Mouse (Mus musculus): ENCODE results near the gene Atp6v0a1. TPM values are rescaled to one million over a fixed set of nuclear protein-coding genes. Genes with fewer than 3 reads are reported as not detected.

The Atp6v0a1 gene
- polyA plus RNA-seq, 1 experiment: not detected

DNA sequence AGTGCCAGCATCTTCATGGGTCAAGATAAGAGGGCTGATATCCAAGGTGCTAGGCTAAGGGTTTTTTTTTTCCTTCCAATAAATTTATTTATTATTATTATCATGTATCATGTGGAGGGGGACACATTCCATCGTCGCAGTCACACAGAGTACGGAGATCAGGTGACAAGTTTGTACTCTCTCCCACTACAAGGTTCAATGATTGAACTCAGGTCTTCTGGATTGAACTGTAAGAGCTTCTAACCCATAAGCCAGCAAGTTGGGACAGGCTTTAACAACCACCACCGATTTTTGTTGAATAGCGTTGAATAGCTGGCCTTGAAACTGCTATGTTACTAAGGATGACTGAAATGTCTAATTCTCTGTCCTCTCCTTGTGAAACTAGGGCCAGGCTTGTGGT lies 71.2 kb downstream of the Atp6v0a1 start:
- WGBS: 73% methylated on average over 5 of the region's 5 CpGs
- no peak overlapping the region for H3K27ac ChIP-seq (ENCODE audit: insufficient read depth, low read depth, low read length)
- H3K4me3 ChIP-seq (ENCODE audit: insufficient read depth, low read depth, low read length): no peak overlapping the region
- H3K4me1 ChIP-seq (ENCODE audit: control insufficient read depth, insufficient read depth, low read length): peaks cover 16% of the 10 kb centered on the region
- TF ChIP-seq POLR2A (IDR thresholded peaks at IDR 0.05; ENCODE audit: insufficient read depth, low read depth, low read length) (no peak), CTCF (IDR thresholded peaks at IDR 0.05; ENCODE audit: insufficient read depth, low read depth, low read length) (no peak)

- 6% methylated on average over 10 of the region's 10 CpGs for WGBS
- Histone ChIP-seq H3K4me3 (ENCODE audit: insufficient read depth, low read depth, low read length) (peak overlapping the region; percentile 42), H3K27ac (ENCODE audit: insufficient read depth, low read depth, low read length) (no peak overlapping the region), H3K4me1 (ENCODE audit: control insufficient read depth, insufficient read depth, low read length) (peaks cover 16% of the 10 kb centered on the region)
- no peak for TF ChIP-seq CTCF (IDR thresholded peaks at IDR 0.05; ENCODE audit: insufficient read depth, low read depth, low read length)
- no peak for TF ChIP-seq POLR2A (IDR thresholded peaks at IDR 0.05; ENCODE audit: insufficient read depth, low read depth, low read length)
Observed at GRCm38 (mm10) chr11:101081659-101082058, 72.4 kb downstream of the Atp6v0a1 start.

DNA sequence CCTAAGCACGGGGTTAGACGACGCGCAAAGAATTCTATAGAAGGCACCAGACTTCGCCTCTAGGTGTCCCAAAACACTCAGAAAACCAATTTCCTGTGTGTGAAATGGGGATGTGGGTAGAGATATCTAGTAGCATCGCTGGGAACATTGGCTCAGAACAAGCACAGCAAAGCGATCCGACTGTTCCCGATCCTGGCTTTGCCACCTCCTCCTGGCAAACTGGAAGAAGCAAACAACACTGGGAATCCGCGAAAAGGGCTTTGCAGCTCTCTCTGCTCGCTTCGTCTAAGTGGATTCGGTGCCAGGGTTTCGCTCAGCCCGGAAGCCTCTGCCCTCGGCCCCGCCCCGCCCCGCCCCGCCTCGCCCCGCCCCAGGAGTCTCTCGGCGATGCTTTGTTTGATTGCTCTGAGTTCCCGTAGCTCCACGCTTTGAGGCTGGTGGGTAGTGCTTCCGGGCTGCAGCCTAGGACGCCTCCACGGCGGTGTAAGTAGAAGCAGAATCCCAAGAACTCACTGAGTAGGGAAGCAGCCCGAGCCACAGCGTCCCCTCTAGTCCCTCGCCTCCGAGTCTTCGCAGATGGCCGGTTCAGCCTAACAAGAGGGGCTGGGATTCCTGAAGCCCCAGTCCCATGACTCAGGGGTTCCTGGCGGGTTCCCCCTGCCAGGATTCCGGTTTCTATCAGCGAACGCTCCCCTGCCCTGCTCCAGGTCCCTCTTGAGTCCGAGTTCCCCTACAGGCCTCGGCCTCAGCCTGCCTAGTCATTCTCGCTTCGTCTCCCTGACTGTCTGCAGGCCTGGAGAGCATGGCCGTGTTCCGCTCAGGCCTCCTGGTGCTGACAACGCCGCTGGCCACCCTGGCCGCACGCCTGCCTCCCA lies 73.2 kb downstream of the Atp6v0a1 start, which contains the start of gene Coasy:
TSS of gene Coasy (plus strand) at position 358 of the 875 bp plus-strand sequence.
- WGBS: under 1% methylated on average over 51 of the region's 51 CpGs
- Histone ChIP-seq H3K4me3 (ENCODE audit: insufficient read depth, low read depth, low read length) (peak within 1 kb of the TSS; percentile 77), H3K4me1 (ENCODE audit: control insufficient read depth, insufficient read depth, low read length) (peaks cover 16% of the 10 kb centered on the region), H3K27ac (ENCODE audit: insufficient read depth, low read depth, low read length) (peak within 1 kb of the TSS; percentile 71)
- TF ChIP-seq POLR2A (IDR thresholded peaks at IDR 0.05; ENCODE audit: insufficient read depth, low read depth, low read length) (peak; percentile 61), CTCF (IDR thresholded peaks at IDR 0.05; ENCODE audit: insufficient read depth, low read depth, low read length) (0 out of 2 replicates have a peak, but pooled peaks have one; percentile 12)

DNA sequence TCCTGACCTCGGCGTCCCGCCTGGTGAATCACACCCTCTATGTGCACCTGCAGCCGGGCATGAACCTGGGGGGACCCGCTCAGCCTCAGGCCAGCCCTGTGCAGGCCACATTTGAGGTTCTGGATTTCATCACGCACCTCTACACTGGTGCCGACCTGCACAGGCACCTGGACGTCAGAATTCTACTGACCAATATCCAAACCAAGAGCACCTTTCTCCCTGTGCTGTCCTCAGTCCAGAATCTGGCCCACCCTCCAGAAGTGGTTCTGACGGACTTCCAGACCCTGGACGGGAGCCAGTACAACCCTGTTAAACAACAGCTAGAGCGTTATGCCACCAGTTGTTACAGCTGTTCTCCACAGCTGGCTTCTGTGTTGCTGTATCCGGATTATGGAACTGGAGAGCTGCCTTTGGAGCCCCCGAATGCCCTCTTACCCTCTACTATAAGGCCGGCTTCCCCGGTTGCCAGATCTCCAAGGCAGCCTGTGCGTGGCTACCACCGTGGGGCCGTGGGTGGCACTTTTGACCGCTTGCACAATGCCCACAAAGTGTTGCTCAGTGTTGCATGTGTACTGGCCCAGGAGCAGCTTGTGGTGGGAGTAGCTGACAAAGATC lies 73.9 kb downstream of the Atp6v0a1 start:
- WGBS: 25% methylated on average over 19 of the region's 19 CpGs
- H3K4me1 ChIP-seq (ENCODE audit: control insufficient read depth, insufficient read depth, low read length): peaks cover 22% of the 10 kb centered on the region
- H3K4me3 ChIP-seq (ENCODE audit: insufficient read depth, low read depth, low read length): peak overlapping the region; percentile 77
- peak overlapping the region; percentile 58 for H3K27ac ChIP-seq (ENCODE audit: insufficient read depth, low read depth, low read length)
- TF ChIP-seq POLR2A (IDR thresholded peaks at IDR 0.05; ENCODE audit: insufficient read depth, low read depth, low read length) (no peak), CTCF (IDR thresholded peaks at IDR 0.05; ENCODE audit: insufficient read depth, low read depth, low read length) (no peak)

- H3K4me1 ChIP-seq (ENCODE audit: control insufficient read depth, insufficient read depth, low read length): peaks cover 23% of the 10 kb centered on the region
- 88% methylated on average over 14 of the region's 14 CpGs for WGBS
- H3K27ac ChIP-seq (ENCODE audit: insufficient read depth, low read depth, low read length): no peak overlapping the region
- no peak overlapping the region for H3K4me3 ChIP-seq (ENCODE audit: insufficient read depth, low read depth, low read length)
- TF ChIP-seq CTCF (IDR thresholded peaks at IDR 0.05; ENCODE audit: insufficient read depth, low read depth, low read length) (no peak), POLR2A (IDR thresholded peaks at IDR 0.05; ENCODE audit: insufficient read depth, low read depth, low read length) (no peak)
Observed at GRCm38 (mm10) chr11:101084246-101084645, 75.0 kb downstream of the Atp6v0a1 start.

DNA sequence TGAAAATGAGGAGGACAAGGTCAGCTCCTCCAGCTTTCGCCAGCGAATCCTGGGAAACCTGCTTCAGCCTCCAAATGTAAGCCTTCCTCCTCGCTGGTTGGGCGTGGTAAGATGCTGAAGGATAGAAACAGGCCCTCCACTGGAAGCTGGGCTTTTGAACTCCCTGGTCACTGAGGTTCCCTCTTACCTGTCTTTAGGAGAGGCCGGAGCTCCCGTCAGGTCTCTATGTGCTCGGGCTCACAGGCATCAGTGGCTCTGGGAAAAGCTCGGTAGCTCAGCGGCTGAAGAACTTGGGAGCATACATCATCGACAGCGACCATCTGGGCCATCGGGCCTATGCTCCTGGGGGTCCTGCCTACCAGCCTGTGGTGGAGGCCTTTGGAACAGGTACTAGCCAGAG lies 75.6 kb downstream of the Atp6v0a1 start:
- Histone ChIP-seq H3K4me3 (ENCODE audit: insufficient read depth, low read depth, low read length) (no peak overlapping the region), H3K4me1 (ENCODE audit: control insufficient read depth, insufficient read depth, low read length) (peaks cover 18% of the 10 kb centered on the region), H3K27ac (ENCODE audit: insufficient read depth, low read depth, low read length) (no peak overlapping the region)
- TF ChIP-seq CTCF (IDR thresholded peaks at IDR 0.05; ENCODE audit: insufficient read depth, low read depth, low read length) (no peak), POLR2A (IDR thresholded peaks at IDR 0.05; ENCODE audit: insufficient read depth, low read depth, low read length) (no peak)
- WGBS: 93% methylated on average over 12 of the region's 12 CpGs

- no peak overlapping the region for H3K27ac ChIP-seq (ENCODE audit: insufficient read depth, low read depth, low read length)
- 93% methylated on average over 18 of the region's 18 CpGs for whole genome bisulfite sequencing
- peaks cover 16% of the 10 kb centered on the region for H3K4me1 ChIP-seq (ENCODE audit: control insufficient read depth, insufficient read depth, low read length)
Observed at GRCm38 (mm10) chr11:101085617-101086322, 76.5 kb downstream of the Atp6v0a1 start.

DNA sequence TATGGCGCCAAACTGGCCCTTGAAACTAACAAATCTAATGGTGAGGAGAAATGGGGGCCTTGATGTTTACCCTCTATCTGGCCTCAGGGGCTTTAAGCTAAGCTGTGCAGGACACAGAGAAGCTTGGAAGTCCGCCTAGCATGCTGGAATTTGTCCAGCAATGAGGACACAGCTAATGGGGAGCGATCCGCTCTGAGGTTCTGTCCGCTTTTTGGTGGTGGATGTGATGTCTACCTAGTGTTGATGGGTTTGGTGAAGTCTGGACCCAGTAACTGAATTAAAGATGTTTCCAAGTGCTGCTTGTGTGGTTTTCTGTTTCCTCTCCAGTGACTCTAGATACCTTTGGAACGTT lies 77.0 kb downstream of the Atp6v0a1 start:
- TF ChIP-seq CTCF (IDR thresholded peaks at IDR 0.05; ENCODE audit: insufficient read depth, low read depth, low read length) (no peak), POLR2A (IDR thresholded peaks at IDR 0.05; ENCODE audit: insufficient read depth, low read depth, low read length) (no peak)
- WGBS: 65% methylated on average over 6 of the region's 6 CpGs
- no peak overlapping the region for H3K4me3 ChIP-seq (ENCODE audit: insufficient read depth, low read depth, low read length)
- peaks cover 16% of the 10 kb centered on the region for H3K4me1 ChIP-seq (ENCODE audit: control insufficient read depth, insufficient read depth, low read length)
- H3K27ac ChIP-seq (ENCODE audit: insufficient read depth, low read depth, low read length): peak overlapping the region; percentile 67; the same call in 1 of the 2 replicates

More at GRCm38 (mm10) chr11:101085617-101086322, 76.5 kb downstream of the Atp6v0a1 start:
- no peak overlapping the region for H3K4me3 ChIP-seq (ENCODE audit: insufficient read depth, low read depth, low read length)
- TF ChIP-seq POLR2A (IDR thresholded peaks at IDR 0.05; ENCODE audit: insufficient read depth, low read depth, low read length) (no peak), CTCF (IDR thresholded peaks at IDR 0.05; ENCODE audit: insufficient read depth, low read depth, low read length) (no peak)
